Mouse (Mus musculus): Measurements from ENCODE around the gene Taf5l. TPM values are rescaled to one million over a fixed set of nuclear protein-coding genes. Genes with fewer than 3 reads are reported as not detected.
A peak's percentile ranks its signal among the peaks of the same experiment; 100 is the strongest.
"Not testable (repeated sequence)": the region's sequence is repeated elsewhere in the genome, so short reads cannot be mapped to it uniquely, and the experiment has no call there.

Gene Taf5l
- polyA plus RNA-seq, 1 experiment = 16.7 TPM

DNA sequence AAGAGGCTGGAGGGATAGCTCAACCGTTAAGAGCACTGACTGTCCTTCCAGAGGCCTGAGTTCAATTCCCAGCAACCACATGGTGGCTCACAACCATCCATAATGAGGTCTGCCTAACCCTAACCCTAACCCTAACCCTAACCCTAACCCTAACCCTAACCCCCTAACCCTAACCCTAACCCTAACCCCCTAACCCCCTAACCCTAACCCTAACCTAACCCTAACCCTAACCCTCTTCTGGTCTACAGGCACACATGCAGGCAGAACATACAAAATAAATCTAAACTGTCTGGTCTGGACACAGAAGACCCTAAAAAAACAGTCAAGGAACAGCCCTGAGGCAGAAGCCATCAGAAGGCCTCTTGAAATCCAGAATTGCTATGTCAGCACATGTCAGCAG lies 59.8 kb downstream of the Taf5l start:
- H3K27ac ChIP-seq (ENCODE audit: control insufficient read depth, insufficient read depth, low read depth, low read length, poor library complexity) = no peak overlapping the region
- no peak overlapping the region for H3K4me3 ChIP-seq (replicated peaks; ENCODE audit: control insufficient read depth, low read depth, low read length)
- peaks cover 5% of the 10 kb centered on the region for H3K4me1 ChIP-seq (ENCODE audit: control insufficient read depth, insufficient read depth, low read length)
- TF ChIP-seq CTCF (IDR thresholded peaks at IDR 0.05; ENCODE audit: control insufficient read depth, insufficient read depth, low read length) = no peak
- no peak for TF ChIP-seq POLR2A (IDR thresholded peaks at IDR 0.05; ENCODE audit: borderline replicate concordance, control insufficient read depth, low read depth, low read length)
- 86% methylated on average over 1 of the region's 1 CpGs for WGBS

DNA sequence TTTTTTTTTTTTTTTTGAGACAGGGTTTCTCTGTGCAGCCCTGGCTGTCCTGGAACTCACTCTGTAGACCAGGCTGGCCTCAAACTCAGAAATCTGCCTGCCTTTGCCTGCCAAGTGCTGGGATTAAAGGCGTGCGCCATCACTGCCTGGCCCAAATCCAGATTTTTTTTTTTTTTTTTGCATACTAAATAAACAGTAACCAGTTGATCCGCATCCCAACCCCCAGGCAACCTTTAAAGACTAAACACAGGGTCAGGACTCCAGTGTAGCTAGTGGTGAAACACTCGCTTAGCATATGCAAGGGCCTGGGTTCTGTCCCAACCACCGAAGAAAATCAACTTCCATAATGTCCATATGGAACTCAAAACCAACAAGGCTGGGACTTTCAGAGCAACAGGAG lies 60.6 kb downstream of the Taf5l start:
- not testable (repeated sequence) for H3K4me3 ChIP-seq (replicated peaks; ENCODE audit: control insufficient read depth, low read depth, low read length); H3K4me1 ChIP-seq (ENCODE audit: control insufficient read depth, insufficient read depth, low read length); H3K27ac ChIP-seq (ENCODE audit: control insufficient read depth, insufficient read depth, low read depth, low read length, poor library complexity)
- WGBS = 88% methylated on average over 5 of the region's 5 CpGs

DNA sequence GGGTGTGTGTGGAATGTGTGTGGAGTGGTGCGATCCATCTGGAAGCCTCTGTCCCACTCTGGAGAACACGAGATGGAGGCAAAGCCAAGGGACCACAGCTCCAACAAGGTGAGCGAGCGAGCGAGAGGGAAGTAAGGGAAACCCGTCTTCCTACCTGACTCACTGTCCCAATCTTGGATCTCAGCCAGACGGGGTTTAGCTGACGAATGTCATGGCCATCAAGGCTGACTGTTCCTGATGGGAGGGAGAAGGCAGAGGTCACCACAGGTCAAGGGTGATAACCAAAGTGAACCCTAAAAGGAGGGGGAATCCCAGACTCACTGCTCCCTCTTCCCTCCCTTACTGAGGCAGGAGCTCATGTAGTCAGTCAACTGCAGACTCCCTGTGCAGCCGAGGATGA lies 61.1 kb downstream of the Taf5l start:
- TF ChIP-seq CTCF (IDR thresholded peaks at IDR 0.05; ENCODE audit: control insufficient read depth, insufficient read depth, low read length) (no peak), POLR2A (IDR thresholded peaks at IDR 0.05; ENCODE audit: borderline replicate concordance, control insufficient read depth, low read depth, low read length) (no peak)
- Histone ChIP-seq H3K4me3 (replicated peaks; ENCODE audit: control insufficient read depth, low read depth, low read length) (no peak overlapping the region), H3K4me1 (ENCODE audit: control insufficient read depth, insufficient read depth, low read length) (peaks cover 5% of the 10 kb centered on the region), H3K27ac (ENCODE audit: control insufficient read depth, insufficient read depth, low read depth, low read length, poor library complexity) (no peak overlapping the region)
- WGBS = 72% methylated on average over 9 of the region's 9 CpGs

DNA sequence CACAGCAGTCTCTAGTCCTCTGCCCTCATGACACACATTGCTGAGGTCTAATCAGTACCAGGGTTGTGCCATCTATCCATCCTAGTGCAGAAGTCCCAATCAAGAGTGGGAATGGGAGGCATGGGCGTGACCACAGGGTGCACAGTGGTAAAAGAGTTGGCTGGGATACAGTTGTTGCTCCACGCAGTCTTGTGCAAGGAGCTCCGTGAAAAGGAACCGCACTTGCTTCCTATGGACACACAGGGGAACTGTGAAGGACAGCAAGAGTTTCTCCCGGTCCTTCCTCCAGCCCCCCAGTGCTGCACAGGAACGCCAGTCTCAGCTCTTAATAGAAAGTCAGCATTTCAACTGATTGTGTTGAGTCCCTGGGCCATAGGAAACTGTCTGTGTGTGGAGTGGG lies 61.7 kb downstream of the Taf5l start:
- 63% methylated on average over 6 of the region's 6 CpGs for WGBS
- H3K4me1 ChIP-seq (ENCODE audit: control insufficient read depth, insufficient read depth, low read length) = peaks cover 5% of the 10 kb centered on the region
- no peak overlapping the region for H3K27ac ChIP-seq (ENCODE audit: control insufficient read depth, insufficient read depth, low read depth, low read length, poor library complexity)
- TF ChIP-seq CTCF (IDR thresholded peaks at IDR 0.05; ENCODE audit: control insufficient read depth, insufficient read depth, low read length) (no peak), POLR2A (IDR thresholded peaks at IDR 0.05; ENCODE audit: borderline replicate concordance, control insufficient read depth, low read depth, low read length) (no peak)
- no peak overlapping the region for H3K4me3 ChIP-seq (replicated peaks; ENCODE audit: control insufficient read depth, low read depth, low read length)

DNA sequence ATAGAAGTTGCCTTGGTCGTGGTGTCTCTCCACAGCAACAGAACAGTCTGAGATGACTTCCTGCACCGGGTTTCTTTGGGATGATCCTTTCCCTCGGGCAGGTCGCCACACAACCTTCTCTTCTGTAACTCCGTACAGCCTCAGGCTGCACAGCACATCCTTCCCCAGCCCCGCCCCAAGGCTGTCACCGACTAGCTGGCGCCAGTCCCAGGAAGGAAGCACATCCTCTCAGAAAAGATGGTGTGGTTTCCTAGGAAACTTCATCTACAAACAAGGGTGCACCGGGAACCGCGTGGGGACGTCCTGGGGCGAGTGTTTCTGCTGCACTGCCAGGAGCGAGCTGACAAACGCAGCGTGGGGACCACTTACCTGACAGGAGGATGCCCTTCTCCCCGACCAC lies 63.1 kb downstream of the Taf5l start:
- 79% methylated on average over 17 of the region's 17 CpGs for WGBS
- TF ChIP-seq CTCF (IDR thresholded peaks at IDR 0.05; ENCODE audit: control insufficient read depth, insufficient read depth, low read length) = no peak
- TF ChIP-seq POLR2A (IDR thresholded peaks at IDR 0.05; ENCODE audit: borderline replicate concordance, control insufficient read depth, low read depth, low read length) = no peak
- H3K27ac ChIP-seq (ENCODE audit: control insufficient read depth, insufficient read depth, low read depth, low read length, poor library complexity) = no peak overlapping the region
- peaks cover 5% of the 10 kb centered on the region for H3K4me1 ChIP-seq (ENCODE audit: control insufficient read depth, insufficient read depth, low read length)
- H3K4me3 ChIP-seq (replicated peaks; ENCODE audit: control insufficient read depth, low read depth, low read length) = no peak overlapping the region

DNA sequence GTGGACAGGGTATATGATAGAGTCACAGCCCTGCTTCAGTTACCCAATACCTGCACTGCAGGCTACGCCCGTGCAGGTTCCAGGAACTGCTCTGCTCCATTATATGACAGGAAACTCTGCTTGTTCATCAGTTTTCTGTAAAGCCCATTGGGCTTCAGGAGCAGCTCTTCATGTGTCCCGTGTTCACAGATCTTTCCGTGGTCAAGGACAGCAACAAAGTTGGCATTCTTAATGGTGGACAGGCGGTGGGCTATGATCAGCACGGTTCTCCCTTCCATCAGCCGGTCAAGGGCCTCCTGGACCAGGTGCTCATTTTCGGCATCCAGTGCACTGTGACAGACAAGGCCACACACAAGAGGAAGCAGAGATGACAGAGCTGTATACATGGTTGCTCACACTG lies 67.0 kb downstream of the Taf5l start:
- H3K4me1 ChIP-seq (ENCODE audit: control insufficient read depth, insufficient read depth, low read length) = no peaks in the 10 kb centered on the region; the same call in 1 of the 2 replicates
- H3K4me3 ChIP-seq (replicated peaks; ENCODE audit: control insufficient read depth, low read depth, low read length) = no peak overlapping the region
- WGBS = 91% methylated on average over 8 of the region's 8 CpGs
- no peak for TF ChIP-seq POLR2A (IDR thresholded peaks at IDR 0.05; ENCODE audit: borderline replicate concordance, control insufficient read depth, low read depth, low read length)
- H3K27ac ChIP-seq (ENCODE audit: control insufficient read depth, insufficient read depth, low read depth, low read length, poor library complexity) = no peak overlapping the region

DNA sequence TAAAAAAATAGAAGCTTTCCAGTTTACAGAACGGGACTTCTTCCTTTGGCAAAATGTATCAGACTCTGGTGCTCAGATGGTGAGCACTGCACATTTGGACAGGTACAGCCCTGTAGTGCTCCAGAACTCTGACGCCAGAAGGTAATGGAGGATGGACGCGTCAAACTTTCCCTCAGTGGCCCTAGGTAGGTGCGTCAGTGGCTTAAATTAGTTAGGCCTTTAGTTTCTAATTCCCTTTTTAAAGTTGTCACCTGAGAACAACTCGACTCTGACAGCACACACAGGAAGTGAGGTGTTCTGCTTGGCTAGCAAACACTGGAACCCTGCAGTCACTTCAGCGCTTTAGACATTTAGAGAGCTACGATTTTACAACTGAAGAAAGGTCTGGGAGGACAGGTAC lies 67.5 kb downstream of the Taf5l start:
- no peaks in the 10 kb centered on the region for H3K4me1 ChIP-seq (ENCODE audit: control insufficient read depth, insufficient read depth, low read length)
- H3K4me3 ChIP-seq (replicated peaks; ENCODE audit: control insufficient read depth, low read depth, low read length) = no peak overlapping the region
- TF ChIP-seq POLR2A (IDR thresholded peaks at IDR 0.05; ENCODE audit: borderline replicate concordance, control insufficient read depth, low read depth, low read length) = no peak
- no peak for TF ChIP-seq CTCF (IDR thresholded peaks at IDR 0.05; ENCODE audit: control insufficient read depth, insufficient read depth, low read length)
- no peak overlapping the region for H3K27ac ChIP-seq (ENCODE audit: control insufficient read depth, insufficient read depth, low read depth, low read length, poor library complexity)
- 82% methylated on average over 8 of the region's 8 CpGs for WGBS

DNA sequence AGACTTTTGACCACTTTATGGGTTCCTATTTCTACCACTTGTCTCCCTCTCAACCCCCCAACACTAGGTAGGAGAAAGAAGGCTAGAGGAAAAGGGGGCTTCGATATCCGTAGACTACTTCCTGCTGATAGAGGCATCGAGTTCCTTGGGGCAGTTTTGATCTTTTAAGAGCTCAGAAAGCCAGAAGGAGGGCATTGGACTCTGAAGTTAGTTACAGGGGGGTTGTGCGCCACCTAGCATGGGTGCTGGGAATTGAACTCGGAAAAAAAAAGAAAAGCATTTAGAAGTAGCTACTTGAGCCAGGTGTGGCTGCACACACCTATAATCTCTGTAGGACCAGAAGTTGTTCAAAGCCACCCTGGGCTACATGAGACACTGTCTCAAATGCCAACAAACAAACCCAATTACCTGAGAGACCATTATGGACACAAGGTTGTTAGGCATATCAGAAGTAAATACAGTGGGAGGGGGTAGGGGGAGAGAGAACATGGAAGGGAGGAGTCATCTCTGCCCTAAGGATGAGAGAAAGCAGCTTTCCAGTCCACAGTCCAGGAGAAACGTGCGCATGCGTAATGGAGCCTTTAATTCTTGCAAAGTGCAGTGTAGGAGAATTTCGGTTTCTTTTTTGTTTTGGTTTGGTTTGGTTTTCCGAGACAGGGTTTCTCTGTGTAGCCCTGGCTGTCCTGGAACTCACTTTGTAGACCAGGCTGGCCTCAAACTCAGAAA lies 71.0 kb downstream of the Taf5l start:
- 37% methylated on average over 10 of the region's 10 CpGs for WGBS
- H3K4me1 ChIP-seq (ENCODE audit: control insufficient read depth, insufficient read depth, low read length) = peaks cover 1% of the 10 kb centered on the region; the same call in 1 of the 2 replicates
- peak overlapping the region; percentile 89 for H3K4me3 ChIP-seq (replicated peaks; ENCODE audit: control insufficient read depth, low read depth, low read length)
- peak overlapping the region; percentile 76; the same call in 1 of the 2 replicates for H3K27ac ChIP-seq (ENCODE audit: control insufficient read depth, insufficient read depth, low read depth, low read length, poor library complexity)
- TF ChIP-seq POLR2A (IDR thresholded peaks at IDR 0.05; ENCODE audit: borderline replicate concordance, control insufficient read depth, low read depth, low read length) (no peak), CTCF (IDR thresholded peaks at IDR 0.05; ENCODE audit: control insufficient read depth, insufficient read depth, low read length) (peak; percentile 60)

DNA sequence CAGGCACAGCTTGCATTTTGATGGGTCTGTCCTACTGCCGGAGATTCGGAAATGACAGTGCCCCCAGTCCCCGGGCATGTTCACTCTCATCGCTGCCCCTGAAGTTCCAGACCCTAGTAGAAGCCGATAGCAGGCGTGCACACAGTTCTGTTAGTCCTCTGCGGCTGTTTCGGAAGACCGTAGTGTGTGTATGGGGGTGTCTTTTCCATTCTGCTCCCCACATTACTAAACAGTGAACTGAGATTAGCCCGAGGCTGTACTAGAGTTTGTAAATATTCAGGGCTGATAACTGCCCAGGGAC lies 71.6 kb downstream of the Taf5l start:
- Histone ChIP-seq H3K4me1 (ENCODE audit: control insufficient read depth, insufficient read depth, low read length) (peaks cover 1% of the 10 kb centered on the region; the same call in 1 of the 2 replicates), H3K27ac (ENCODE audit: control insufficient read depth, insufficient read depth, low read depth, low read length, poor library complexity) (peak overlapping the region; percentile 76), H3K4me3 (replicated peaks; ENCODE audit: control insufficient read depth, low read depth, low read length) (peak overlapping the region; percentile 89)
- WGBS = 1% methylated on average over 10 of the region's 10 CpGs
- TF ChIP-seq POLR2A (IDR thresholded peaks at IDR 0.05; ENCODE audit: borderline replicate concordance, control insufficient read depth, low read depth, low read length) (no peak), CTCF (IDR thresholded peaks at IDR 0.05; ENCODE audit: control insufficient read depth, insufficient read depth, low read length) (no peak)

All from bone marrow, adult 2 months (tissue).